Mouse (Mus musculus): ENCODE data around the gene Mt2. TPM values are rescaled to one million over a fixed set of nuclear protein-coding genes. Genes with fewer than 3 reads are reported as not detected.
A peak's percentile ranks its signal among the peaks of the same experiment; 100 is the strongest.
"Not testable (repeated sequence)": the region's sequence is repeated elsewhere in the genome, so short reads cannot be mapped to it uniquely, and the experiment has no call there.

Gene Mt2
- 100 to 1,000 TPM; 386 to 457 TPM for total RNA-seq (2021)

DNA sequence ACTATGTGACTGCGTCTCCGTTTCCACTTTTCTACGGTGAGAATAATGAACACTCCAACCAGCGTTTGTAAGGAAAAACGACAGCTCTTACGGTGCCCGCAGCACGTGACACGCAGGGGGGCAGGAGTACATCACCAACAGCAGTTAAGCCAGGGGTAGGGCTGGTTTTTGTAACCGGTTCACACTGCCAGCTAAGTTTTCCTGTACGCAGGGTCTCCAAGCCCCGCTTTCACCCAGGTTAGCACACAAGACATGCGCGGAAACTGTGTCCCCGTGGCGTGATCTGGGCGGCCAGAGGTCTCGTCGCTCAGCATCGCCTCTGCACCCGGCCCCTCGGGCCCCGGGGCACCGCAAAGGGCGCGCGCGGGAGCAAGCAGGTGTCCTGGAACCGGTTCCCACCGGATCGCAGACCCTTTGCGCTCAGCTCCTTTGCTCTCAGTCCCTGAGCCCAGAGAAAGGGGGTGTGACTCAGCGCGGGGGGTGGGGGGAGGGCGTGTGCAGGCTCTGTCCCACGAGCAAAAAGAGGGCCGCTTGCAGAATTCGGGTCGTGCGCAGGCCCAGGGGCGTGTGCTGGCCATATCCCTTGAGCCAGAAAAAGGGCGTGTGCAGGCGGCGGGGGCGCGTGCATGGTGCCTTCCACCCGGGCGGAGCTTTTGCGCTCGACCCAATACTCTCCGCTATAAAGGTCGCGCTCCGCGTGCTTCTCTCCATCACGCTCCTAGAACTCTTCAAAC, at the start of gene Mt2:
TSS of gene Mt2 (plus strand) at position 590 of the 734 bp plus-strand sequence.
- peak in 1 of 2 experiments; percentile 65 for DNase-seq (ENCODE audit: low spot score in 2 of 2)
- intact Hi-C loops (cut with DNase I): no loop called here

DNA sequence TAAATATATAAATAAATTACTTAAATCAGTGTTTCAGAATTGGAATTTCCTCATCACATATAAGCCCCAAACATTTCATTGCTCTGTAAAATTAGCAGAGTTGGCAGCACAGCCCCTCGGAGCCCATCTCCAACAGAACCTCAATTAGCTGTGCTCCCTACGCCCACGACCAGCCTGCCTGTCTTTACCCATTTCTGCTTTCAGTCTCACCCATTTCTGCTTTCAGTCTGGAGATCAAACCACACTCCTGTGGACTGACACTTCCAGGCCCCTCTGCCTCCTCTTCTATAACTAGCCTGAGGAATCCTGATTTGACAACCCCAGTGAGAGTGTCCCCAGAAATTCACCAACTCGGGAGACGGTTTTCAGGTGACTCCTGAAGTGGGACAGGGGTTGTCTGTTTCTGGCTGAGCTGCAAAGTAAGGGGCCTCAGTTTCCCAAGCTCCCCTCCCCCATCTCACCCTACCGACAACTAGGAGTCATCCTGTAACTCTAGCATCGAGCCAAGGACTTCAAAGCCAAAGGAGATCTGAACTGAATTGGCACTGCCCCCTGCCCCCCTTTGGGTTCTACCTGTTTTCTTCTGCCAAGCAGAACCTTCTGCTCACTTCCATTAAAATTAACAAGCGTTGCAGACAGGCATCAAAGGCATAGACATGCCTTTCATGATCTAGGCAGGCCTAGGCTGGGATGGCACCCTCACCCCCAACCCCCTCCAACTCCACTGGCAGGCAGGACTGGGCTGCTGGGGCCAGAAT, 49.6 kb upstream of the Mt2 start:
- intact Hi-C loops (cut with DNase I): no loop called here

DNA sequence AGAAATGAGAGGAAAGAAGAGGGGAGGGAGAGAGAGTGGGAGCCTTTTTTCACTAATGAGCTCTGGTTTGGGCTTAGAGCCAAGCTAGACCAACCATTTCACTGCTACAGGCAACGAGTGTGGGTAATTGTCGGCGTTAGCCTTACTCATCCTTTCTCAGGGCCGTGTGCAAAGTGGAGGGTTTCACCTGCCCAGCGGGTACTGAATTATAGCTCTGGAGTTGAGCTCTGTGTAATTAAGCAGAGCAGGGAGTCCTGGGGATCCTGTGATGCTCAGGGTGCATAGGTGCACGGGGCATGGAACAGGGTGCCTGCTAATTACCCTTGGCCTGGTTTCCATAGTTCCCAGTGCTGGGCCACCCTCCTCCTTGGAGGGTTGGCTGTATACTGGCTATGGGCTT, 44.8 kb upstream of the Mt2 start:
- DNase-seq (ENCODE audit: low spot score in 2 of 2): no peak
- intact Hi-C loops (cut with DNase I): no loop called here

More for the DNA sequence above, 49.6 kb upstream of the Mt2 start:
- no peak for DNase-seq (ENCODE audit: low spot score in 2 of 2)

DNA sequence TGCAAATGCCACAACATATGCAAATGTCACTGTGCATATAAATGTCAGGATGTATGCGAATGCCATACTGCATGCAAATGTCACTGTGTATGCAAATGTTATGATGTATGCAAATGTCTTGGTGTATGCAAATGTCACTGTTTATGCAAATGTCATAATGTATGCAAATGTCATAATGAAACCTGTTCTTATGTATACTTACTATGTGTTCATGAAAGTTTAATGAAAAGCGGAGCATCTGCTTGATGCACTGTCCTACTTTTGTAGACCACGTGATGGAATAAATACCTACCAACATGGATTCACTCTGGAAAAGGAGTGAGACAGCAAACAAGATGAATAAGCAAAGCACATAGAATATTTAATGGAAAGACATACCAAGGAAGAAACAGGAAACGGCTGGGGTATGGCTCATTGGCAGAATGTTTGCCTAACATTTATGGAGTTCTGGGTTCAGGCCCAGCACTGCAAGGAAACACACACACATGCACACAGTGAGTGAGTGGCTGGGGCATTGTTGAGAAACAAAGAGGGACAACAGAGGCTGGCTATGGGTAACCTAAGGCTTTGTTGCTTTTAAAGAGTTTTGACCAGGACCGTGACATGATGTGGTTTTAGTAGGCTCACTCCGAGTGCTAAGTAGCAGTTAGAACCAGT, 43.2 kb upstream of the Mt2 start:
- DNase-seq (ENCODE audit: low spot score in 2 of 2): peak in 1 of 2 experiments; percentile 15
- intact Hi-C loops (cut with DNase I): no loop called here

DNA sequence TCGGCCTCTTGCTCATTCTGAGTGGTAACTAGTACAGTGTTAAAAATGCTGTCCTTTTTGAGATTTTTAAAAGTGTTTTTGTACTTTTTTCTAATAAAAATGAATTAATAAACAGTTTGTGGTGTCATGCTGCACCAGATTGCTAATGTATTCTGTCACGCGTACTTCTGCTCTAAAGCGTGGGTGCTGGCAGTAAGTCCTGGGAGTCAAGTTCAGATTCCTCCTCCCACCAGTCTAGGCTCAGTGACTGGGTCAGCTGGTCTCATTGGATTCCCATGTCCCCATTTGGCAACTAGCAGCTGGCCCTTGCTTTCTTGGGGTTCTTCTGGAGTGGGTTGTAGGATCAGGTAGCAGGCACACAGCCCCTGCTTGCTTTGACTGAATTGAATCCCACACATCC, 42.3 kb upstream of the Mt2 start:
- intact Hi-C loops (cut with DNase I): no loop called here
- DNase-seq (ENCODE audit: low spot score in 2 of 2): no peak

DNA sequence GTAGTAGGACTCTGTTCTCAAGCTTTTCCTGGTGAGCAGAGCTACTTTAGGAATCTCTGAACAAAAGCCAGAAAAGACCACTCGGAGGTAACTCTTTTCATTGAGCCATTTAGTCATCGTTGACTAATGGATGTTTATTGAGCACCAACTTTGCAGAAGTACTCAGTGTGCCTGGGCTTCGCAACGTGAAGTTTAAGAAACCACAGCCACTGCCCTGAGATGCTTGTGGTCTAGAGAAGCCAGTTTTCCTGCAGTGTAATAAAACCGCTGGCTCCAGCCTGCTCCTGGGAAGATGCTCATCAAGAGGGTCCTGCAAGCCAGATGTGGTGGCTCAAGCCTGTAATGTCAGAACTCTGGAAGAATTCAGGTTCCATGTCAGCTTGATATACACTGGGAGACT, 40.4 kb upstream of the Mt2 start:
- DNase-seq (ENCODE audit: low spot score in 2 of 2): no peak
- intact Hi-C loops (cut with DNase I): no loop called here

DNA sequence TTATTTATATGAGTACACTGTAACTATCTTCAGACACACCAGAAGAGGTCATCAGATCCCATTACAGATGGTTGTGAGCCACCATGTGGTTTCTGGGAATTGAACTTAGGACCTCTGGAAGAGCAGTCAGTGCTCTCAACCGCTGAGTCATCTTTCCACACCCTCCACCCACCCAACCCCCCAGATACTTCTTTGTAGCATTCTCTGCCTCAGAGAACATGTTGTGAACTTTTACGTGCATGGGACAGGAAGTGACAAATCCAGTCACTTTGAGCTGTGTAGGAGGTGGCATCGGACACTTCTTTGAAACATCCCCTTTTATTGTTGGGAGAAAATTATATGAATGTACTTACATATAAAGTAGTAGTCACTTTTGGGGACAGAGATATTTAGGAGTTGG, 37.9 kb upstream of the Mt2 start:
- intact Hi-C loops (cut with DNase I); DNase-seq (ENCODE audit: low spot score in 2 of 2): not testable (repeated sequence)

DNA sequence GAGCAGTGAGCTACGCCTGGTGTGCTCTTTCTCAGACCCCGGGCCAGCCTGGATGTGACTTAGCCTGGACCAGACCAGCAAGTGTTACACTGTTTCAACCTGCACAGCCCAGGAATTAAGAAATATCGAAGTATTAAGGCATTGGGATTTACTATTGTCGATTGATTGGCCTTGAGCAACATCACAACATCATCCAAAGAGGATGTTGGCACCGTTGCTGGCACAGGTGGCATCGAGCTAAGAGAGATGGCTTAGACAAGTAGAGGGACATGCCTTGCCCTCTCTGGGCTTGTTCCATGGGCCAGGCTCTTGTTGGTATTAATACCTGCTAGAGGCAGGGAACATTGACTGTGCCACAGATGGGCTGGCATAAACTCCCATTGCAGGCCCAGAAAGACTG, 36.9 kb upstream of the Mt2 start:
- DNase-seq (ENCODE audit: low spot score in 2 of 2): no peak
- intact Hi-C loops (cut with DNase I): no loop called here

DNA sequence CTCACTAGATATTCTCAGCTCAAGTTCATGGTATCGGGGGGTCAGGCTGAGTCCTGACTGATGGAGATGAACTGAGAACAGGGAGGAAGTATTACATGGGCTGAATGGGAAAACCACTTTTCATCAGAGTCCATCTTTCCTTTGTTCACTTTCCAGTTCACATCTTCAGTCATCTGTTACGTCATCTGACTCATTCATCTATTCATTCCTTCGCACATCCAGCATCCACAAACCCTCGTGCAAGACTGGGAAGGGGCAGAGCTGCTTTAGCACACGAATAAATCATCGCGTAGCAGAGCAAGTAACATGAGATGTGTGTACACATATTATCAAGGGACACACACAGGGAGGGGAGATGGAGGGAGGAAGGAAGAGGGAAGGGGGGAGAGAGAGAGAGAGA, 36.3 kb upstream of the Mt2 start:
- intact Hi-C loops (cut with DNase I): no loop called here
- DNase-seq (ENCODE audit: low spot score in 2 of 2): no peak

DNA sequence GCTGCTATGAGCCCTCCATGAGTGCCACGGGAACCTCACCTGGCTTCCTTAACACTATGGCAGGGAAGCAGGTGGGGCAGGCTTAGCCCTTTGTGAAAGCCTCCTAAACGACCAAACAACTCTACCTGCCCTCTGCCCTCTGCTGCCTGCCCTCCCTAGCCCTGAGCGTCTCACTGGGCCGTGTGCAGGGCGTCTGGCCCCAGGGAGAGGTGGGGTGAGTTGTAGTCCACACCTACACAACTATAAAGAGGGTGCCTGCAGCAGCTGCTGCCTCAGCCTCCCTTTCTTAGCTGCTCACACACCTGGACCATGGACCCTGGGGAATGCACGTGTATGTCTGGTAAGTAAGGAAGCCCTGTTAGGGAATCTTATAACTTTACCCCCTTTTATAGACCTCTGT, 35.5 kb upstream of the Mt2 start, which contains the start of gene Mt4:
TSS of gene Mt4 (plus strand) at position 265 of the 400 bp plus-strand sequence.
- DNase-seq (ENCODE audit: low spot score in 2 of 2): no peak

DNA sequence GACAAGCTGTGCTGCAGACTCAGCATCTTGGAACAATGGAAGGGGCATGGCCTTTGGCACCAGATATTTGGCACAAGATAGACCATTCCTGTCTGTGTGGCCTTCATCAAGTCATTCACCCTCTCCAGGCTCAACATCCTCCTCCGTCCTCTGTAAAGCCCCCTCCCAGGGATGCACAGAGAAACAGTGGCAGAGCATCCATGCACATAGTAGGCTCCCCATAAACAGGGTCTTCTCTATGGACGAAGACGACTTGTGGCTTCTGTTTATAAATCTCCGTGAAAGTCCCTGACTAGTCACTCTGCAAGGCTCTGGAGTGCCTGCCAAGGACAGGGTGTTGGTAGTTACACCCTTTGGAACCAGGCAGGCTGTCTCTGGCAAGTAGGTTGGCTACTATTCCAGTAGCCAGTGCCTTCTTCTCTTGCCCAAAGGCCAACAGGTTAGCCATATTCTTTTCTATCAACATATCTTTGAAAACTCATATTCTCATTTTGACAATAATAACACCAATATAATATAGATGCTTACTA, 32.1 kb upstream of the Mt2 start:
- intact Hi-C loops (cut with DNase I): no loop called here
- DNase-seq (ENCODE audit: low spot score in 2 of 2): no peak

More for the DNA sequence above, 35.5 kb upstream of the Mt2 start, which contains the start of gene Mt4:
- intact Hi-C loops (cut with DNase I): no loop called here

DNA sequence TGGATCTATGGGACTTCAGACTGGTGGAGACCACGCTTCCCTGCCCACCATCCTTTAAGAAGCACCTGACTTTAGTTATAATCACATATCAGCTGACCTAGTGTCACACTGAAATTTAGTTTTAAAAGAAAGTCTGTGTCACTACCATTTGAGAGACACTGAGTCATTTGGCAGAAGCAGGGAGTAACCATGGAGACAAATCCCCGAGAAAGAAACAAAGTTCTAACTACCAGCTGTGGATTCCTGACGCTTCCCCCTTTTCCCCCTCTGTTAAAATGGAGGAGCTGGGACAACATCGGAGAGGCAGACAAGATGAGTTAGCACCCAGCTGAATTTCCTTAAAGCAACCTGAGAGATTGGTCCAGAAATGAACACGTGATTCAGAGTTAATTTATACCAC, 24.2 kb upstream of the Mt2 start:
- peak in 1 of 2 experiments; percentile 74 for DNase-seq (ENCODE audit: low spot score in 2 of 2)
- intact Hi-C loops (cut with DNase I): no loop called here

DNA sequence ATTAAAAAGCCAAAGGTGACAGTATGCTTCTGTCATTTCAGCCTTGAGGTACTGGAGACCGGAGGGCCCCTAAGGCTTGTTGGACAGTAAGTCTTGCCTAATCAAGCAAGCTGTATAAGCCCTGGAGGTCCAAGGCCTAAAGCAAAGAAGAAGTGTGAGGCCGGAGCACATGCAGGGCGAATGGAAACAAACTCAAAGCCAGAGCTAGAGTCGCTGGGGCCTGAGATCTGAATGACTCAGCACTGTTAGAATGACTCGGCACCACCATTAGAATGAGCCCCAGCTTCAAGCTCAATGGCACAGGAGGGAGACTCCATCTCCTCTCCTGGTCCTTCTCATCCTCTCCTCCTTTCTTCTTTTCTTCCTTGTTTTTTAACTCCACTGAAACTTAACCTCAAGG, 21.5 kb upstream of the Mt2 start:
- no peak for DNase-seq (ENCODE audit: low spot score in 2 of 2)
- intact Hi-C loops (cut with DNase I): no loop called here

DNA sequence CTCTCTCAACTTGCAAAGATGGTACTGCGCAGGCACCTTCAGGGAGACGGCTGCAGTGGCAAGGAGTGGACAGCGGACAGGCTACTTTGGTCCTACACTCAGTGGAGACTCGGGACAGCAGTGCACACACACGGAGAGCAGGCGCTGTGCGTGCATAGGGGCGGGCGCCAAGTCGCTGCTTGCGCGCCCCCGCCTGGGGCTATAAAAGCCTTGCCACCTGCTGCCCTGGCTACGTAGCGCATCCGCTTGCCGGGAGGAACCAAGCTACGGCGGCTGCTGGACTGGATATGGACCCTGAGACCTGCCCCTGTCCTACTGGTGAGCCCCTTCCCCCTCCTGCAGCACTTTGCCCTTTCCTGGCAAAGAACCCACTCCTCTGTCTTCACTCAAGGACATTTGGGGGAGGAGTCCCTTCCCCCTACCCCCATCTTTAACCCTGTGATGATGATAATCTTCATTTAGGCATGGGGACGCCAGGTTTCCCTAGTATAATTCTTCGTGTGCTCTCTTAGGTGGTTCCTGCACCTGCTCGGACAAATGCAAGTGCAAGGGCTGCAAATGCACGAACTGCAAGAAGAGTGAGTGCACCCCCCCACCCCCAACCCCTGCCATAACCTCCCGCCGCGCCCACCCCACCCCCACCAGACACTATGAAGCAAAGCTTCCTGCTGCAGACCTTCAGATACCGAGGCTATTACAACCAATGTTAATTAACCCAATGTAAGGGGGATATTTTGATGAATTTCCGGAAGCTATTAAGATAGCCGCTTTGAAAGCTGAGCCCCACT, 19.8 kb upstream of the Mt2 start, which contains the start of gene Mt3:
TSS of gene Mt3 (plus strand) at position 95 of the 788 bp plus-strand sequence.
- peak; percentile 88 to 89 for DNase-seq (ENCODE audit: low spot score in 2 of 2)
- intact Hi-C loops (cut with DNase I): loop anchor here (2.0 kb wide), 2 partner anchors 32 to 54 kb away; partner anchors contain the start of gene Bbs2

DNA sequence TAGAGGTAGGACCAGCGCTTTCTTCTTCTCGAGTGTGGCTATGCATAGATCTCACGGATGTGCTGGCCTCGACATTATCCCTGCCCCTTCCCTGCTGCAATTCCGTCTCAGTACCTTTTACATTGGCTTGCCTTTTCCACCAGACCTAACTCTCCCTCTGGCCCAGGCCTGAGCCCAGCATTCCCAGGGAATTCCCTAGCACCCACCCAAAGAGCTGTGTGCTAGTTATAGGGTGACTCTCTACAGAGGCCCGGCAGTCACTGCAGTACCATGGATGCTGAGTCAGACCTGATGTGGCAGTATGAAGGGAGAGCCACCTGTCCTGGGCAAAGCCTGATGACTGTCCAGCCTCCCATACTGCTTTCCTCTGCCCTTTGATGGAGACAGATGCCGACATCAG, 19.0 kb upstream of the Mt2 start:
- DNase-seq (ENCODE audit: low spot score in 2 of 2): peak; percentile 44 to 73
- intact Hi-C loops (cut with DNase I): loop anchor here (2.0 kb wide), 2 partner anchors 33 to 55 kb away; partner anchors contain the start of gene Bbs2

DNA sequence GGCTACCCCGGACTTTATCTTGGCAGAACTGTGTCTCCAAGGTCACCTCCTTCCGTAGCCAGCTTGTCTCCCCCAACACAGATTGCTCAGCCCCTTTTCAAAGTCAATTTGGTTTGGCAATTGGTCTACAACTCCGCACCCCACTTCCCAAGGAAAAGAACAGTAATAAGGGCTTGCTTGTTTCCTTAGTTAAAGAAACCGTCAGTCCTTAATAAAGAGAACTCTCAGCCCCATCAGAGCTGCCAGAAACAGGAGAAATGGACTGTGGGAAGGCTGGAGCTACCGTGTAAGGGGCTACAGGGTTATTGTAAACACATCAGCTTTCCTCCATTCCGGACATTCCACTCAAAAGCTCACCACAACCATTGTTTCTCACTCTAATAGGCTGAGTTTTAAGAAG, 17.9 kb upstream of the Mt2 start:
- intact Hi-C loops (cut with DNase I): no loop called here
- DNase-seq (ENCODE audit: low spot score in 2 of 2): peak in 1 of 2 experiments; percentile 64

DNA sequence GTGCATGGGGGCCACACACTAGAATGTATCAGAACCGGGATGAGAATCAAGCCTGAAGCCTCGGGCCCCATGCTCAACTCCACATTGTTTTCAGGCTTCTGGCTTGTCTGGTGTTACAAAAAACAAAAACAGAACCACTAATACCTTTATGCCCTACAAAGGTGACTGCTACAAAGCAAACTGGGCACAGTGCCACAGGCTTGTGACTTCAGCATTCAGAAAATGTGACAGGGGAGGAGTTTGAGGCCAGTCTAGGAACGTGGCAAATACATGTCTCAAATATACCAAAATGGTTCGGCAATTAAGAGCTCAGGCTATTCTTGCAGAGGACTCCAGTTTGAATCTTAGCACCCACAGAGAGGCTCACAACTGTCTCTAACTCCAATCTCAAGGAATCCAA, 16.4 kb upstream of the Mt2 start:
- DNase-seq (ENCODE audit: low spot score in 2 of 2): no peak
- intact Hi-C loops (cut with DNase I): no loop called here

DNA sequence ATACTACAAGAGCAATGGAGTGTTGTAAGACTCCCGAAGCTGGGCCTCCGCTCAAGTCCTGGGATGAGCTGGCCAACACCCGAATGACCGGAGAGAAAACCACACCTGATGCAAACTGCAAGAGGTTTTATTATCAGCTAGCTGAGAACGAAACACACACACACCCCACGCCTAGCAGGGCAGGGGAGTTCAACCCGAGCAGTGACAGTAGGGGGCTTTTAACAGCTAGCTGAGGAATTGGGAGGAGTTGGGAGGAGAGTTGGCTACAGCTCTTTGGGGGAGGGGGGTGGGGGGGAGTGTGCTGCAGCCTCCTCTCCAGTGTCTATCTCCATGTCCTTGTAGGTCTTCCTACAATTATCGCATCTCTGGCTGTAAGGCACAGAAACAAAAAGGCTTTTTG, 6.7 kb upstream of the Mt2 start:
- intact Hi-C loops (cut with DNase I): loop anchor here (5.0 kb wide), 1 partner anchor 63 kb away; no protein-coding TSS in a partner anchor
- not testable (repeated sequence) for DNase-seq (ENCODE audit: low spot score in 2 of 2)

DNA sequence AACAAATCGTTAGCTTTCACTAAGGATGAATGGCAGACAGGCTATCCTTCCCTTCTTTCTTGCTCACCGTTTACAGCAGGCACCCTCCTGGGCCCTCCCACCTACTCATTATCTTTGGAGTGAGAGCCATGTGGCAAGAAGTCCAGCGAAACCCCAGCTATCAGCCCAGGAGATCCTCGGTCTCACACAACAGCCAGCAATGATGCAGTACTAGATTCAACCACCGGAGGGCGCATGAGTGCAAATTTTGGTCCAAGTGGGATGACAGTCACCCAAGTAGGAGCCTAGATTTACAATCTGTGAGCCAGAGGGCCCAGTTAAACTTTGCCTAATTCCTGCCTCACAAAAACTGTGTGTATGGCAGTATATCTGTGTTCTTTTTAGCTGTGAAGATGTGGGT, 5.2 kb upstream of the Mt2 start:
- DNase-seq (ENCODE audit: low spot score in 2 of 2): peak; percentile 93
- intact Hi-C loops (cut with DNase I): loop anchor here (1.0 to 5.0 kb wide), 2 partner anchors 32 to 65 kb away; no protein-coding TSS in a partner anchor

Data from left cerebral cortex, postnatal 25 days (tissue).